In genomic region chr4:109484621-109485020, GRCm38 (mm10) we compare ENCODE assay signal across 8 mouse cellular contexts. TPM values are rescaled to one million over a fixed set of nuclear protein-coding genes. Genes with fewer than 3 reads are reported as not detected.
DNase-seq lines count a peak whose midpoint lies in the region; ATAC-seq and TF ChIP-seq lines count a peak whose summit lies in the region.

Gene Rnf11, minus strand, starts transcription at chr4:109484728.

- no peak for TF ChIP-seq EP300 in heart, adult 2 months (IDR thresholded peaks at IDR 0.05; ENCODE audit: insufficient read depth, low read depth, low read length)

- H3K27ac ChIP-seq in kidney, embryonic 16.5 days (ENCODE audit: low read length) = no peak within 1 kb of the TSS
- H3K27ac ChIP-seq in embryonic facial prominence, embryonic 10.5 days (replicated peaks) = no peak within 1 kb of the TSS
- H3K27ac ChIP-seq in heart, adult 2 months = no peak within 1 kb of the TSS

- H3K4me1 ChIP-seq in kidney, embryonic 16.5 days (ENCODE audit: insufficient read depth, low read length) = no peaks in the 10 kb centered on the region
- peaks cover 4% of the 10 kb centered on the region; the same call in 1 of the 2 replicates for H3K4me1 ChIP-seq in embryonic facial prominence, embryonic 10.5 days
- no peaks in the 10 kb centered on the region for H3K4me1 ChIP-seq in heart, adult 2 months (ENCODE audit: control insufficient read depth, insufficient read depth, low read length)
- H3K4me1 ChIP-seq in megakaryocyte, embryonic 14.5 days = peaks cover 40% of the 10 kb centered on the region

- intact Hi-C loops in heart, adult 2 months (cut with DNase I) = no loop called here

- H3K9ac ChIP-seq in kidney, embryonic 16.5 days (replicated peaks; ENCODE audit: low read length) = no peak within 1 kb of the TSS
- no peak within 1 kb of the TSS for H3K9ac ChIP-seq in heart, adult 2 months (ENCODE audit: low read depth, low read length)

- no peaks in the 10 kb centered on the region for H3K27me3 ChIP-seq in kidney, embryonic 16.5 days (ENCODE audit: insufficient read depth, low read length)
- H3K27me3 ChIP-seq in embryonic facial prominence, embryonic 10.5 days (replicated peaks; ENCODE audit: low read depth, poor library complexity, severe bottlenecking) = peaks cover under 1% of the 10 kb centered on the region; the same call in 1 of the 2 replicates
- no peaks in the 10 kb centered on the region for H3K27me3 ChIP-seq in heart, adult 2 months (ENCODE audit: control insufficient read depth, insufficient read depth, low read length)
- H3K27me3 ChIP-seq in megakaryocyte, embryonic 14.5 days (replicated peaks) = peaks cover 10% of the 10 kb centered on the region

- H3K4me2 ChIP-seq in kidney, embryonic 16.5 days (replicated peaks; ENCODE audit: low read depth, low read length) = no peak within 1 kb of the TSS

- no peak for DNase-seq in kidney, adult 8-10 months
- no peak for DNase-seq in embryonic facial prominence, embryonic 10.5 days (ENCODE audit: low spot score)
- DNase-seq in heart, adult 2 months = no peak
- DNase-seq in layer of hippocampus, postnatal 25 days (ENCODE audit: extremely low spot score in 1 of 2, low spot score in 1 of 2) = no peak
- DNase-seq in cerebellum, adult 11 months = no peak
- no peak for DNase-seq in right cerebral cortex, postnatal 10 days (ENCODE audit: low spot score in 2 of 2)

- no peaks in the 10 kb centered on the region for H3K36me3 ChIP-seq in kidney, embryonic 16.5 days (ENCODE audit: insufficient read depth, low read length)
- no peaks in the 10 kb centered on the region for H3K36me3 ChIP-seq in embryonic facial prominence, embryonic 10.5 days (replicated peaks)
- no peaks in the 10 kb centered on the region for H3K36me3 ChIP-seq in heart, adult 2 months (ENCODE audit: control insufficient read depth, insufficient read depth, low read length)
- H3K36me3 ChIP-seq in megakaryocyte, embryonic 14.5 days (replicated peaks; ENCODE audit: low read length) = no peaks in the 10 kb centered on the region

- TF ChIP-seq POLR2A in heart, adult 2 months (IDR thresholded peaks at IDR 0.05; ENCODE audit: insufficient read depth, low read depth, low read length) = no peak

- no peak for TF ChIP-seq CTCF in heart, adult 2 months (IDR thresholded peaks at IDR 0.05)

- 76% methylated on average over 3 of the region's 3 CpGs for WGBS in kidney, embryonic 16.5 days
- WGBS in embryonic facial prominence, embryonic 10.5 days = 84% methylated on average over 3 of the region's 3 CpGs
- 72% methylated on average over 3 of the region's 3 CpGs for WGBS in heart, adult 2 months

- no peak within 1 kb of the TSS for H3K4me3 ChIP-seq in kidney, embryonic 16.5 days (ENCODE audit: low read length)
- no peak within 1 kb of the TSS for H3K4me3 ChIP-seq in embryonic facial prominence, embryonic 10.5 days
- no peak within 1 kb of the TSS for H3K4me3 ChIP-seq in heart, adult 2 months
- no peak within 1 kb of the TSS for H3K4me3 ChIP-seq in megakaryocyte, embryonic 14.5 days (replicated peaks)

- no peaks in the 10 kb centered on the region for H3K9me3 ChIP-seq in kidney, embryonic 16.5 days (ENCODE audit: low read length)
- H3K9me3 ChIP-seq in embryonic facial prominence, embryonic 10.5 days = no peaks in the 10 kb centered on the region
- H3K9me3 ChIP-seq in megakaryocyte, embryonic 14.5 days = 0 out of 2 replicates have a peak, but pooled peaks cover 1% of the 10 kb centered on the region

- H3K79me2 ChIP-seq in heart, adult 2 months (replicated peaks; ENCODE audit: control insufficient read depth, insufficient read depth, low read length) = no peaks in the 10 kb centered on the region

- ATAC-seq in kidney, embryonic 16.5 days (ENCODE audit: low FRiP score, low TSS enrichment) = no peak

RNA-seq across cellular contexts. Expression of gene Rnf11, which starts in this region (rescaled TPM):
- 29.0 and 29.3 TPM in 2 replicates for polyA plus RNA-seq in kidney, embryonic 16.5 days (2015; fragmentation: Nextera tagmentation; extraction: Ambion mirVana)
- 22.0 and 22.2 TPM in 2 replicates for polyA plus RNA-seq in embryonic facial prominence, embryonic 10.5 days (2016; fragmentation: Nextera tagmentation; extraction: Ambion mirVana)
- total RNA-seq in heart, adult 2 months (2021) = 100 to 1,000 TPM; 109 to 112 TPM
- 40.5 and 87.0 TPM in 2 replicates for polyA plus RNA-seq in heart, adult 2 months (2012; rRNA removed)
- total RNA-seq in layer of hippocampus, postnatal 25 days (2021) = 100 to 1,000 TPM; 164 to 182 TPM
- polyA plus RNA-seq in megakaryocyte, embryonic 14.5 days (2012; ENCODE audit: insufficient read depth, low replicate concordance) = 38.6 and 84.7 TPM in 2 replicates
